Mouse (Mus musculus) embryonic stem cell, embryonic (primary cell): ENCODE results near the gene Oprd1.

Source experiments
- CTCF ChIA-PET, 4 experiments: fragments of 300-600 bp in 2 of 4; fragments of 350-600 bp in 2 of 4; sonication (Branson Sonifier 250); formaldehyde crosslinking; loops; one replicate each; lab custom pipeline; 2022; ENCODE audit warnings: inconsistent platforms in 2 of 4; lab: Charles Lee
- POLR2A ChIA-PET, 4 experiments: fragments of 300-600 bp in 2 of 4; fragments of 350-600 bp in 2 of 4; sonication (Branson Sonifier 250); formaldehyde crosslinking; loops; one replicate each; lab custom pipeline; 2022; ENCODE audit warnings: antibody characterized with exemption in 4 of 4, inconsistent platforms in 1 of 4; lab: Charles Lee

The Oprd1 gene

GRCm38 (mm10) chr4:132154877-132155670 is 10.8 kb upstream of the Oprd1 start:
- POLR2A ChIA-PET, result interaction anchor here in 3 of 4 experiments (0.6 to 2.2 kb wide), 41 partner anchors 10 to 814 kb away, joined by 3 to 11 read pairs (median 3); partner anchors contain the start of genes Srsf4 (in 2 of the 3), Epb41 (in 1 of the 3), Gm10300 (in 1 of the 3) and Rcc1 (in 1 of the 3)
- CTCF ChIA-PET, result interaction anchor here (0.6 to 1.5 kb wide), 22 partner anchors 8 to 669 kb away, joined by 3 to 6 read pairs (median 3); partner anchors contain the start of genes Epb41 (in 1 of the 4) and Gm10300 (in 1 of the 4)

GRCm38 (mm10) chr4:132151673-132152072 is 7.4 kb upstream of the Oprd1 start:
- POLR2A ChIA-PET, result interaction anchor here in 1 of 4 experiments (0.6 kb wide), 1 partner anchor 323 kb away, joined by 4 read pairs; no protein-coding TSS in a partner anchor

GRCm38 (mm10) chr4:132146201-132146600 is 1.9 kb upstream of the Oprd1 start:
- CTCF ChIA-PET, result interaction anchor here in 3 of 4 experiments (0.5 to 2.1 kb wide), 11 partner anchors 9 to 898 kb away, joined by 3 to 10 read pairs (median 4); no protein-coding TSS in a partner anchor
- POLR2A ChIA-PET, result interaction anchor here in 1 of 4 experiments (0.5 to 2.5 kb wide), 4 partner anchors 17 to 141 kb away, joined by 3 to 10 read pairs (median 4); no protein-coding TSS in a partner anchor

More at GRCm38 (mm10) chr4:132151673-132152072, 7.4 kb upstream of the Oprd1 start:
- CTCF ChIA-PET, result interaction anchor here in 2 of 4 experiments (0.6 to 2.2 kb wide), 4 partner anchors 11 to 236 kb away, joined by 3 to 5 read pairs (median 3); no protein-coding TSS in a partner anchor

GRCm38 (mm10) chr4:132145092-132145491 is 806 bp upstream of the Oprd1 start:
- ChIA-PET CTCF (interaction anchor here in 3 of 4 experiments (0.6 to 2.1 kb wide), 10 partner anchors 9 to 303 kb away, joined by 3 to 10 read pairs (median 4); no protein-coding TSS in a partner anchor), POLR2A (interaction anchor here in 3 of 4 experiments (0.5 to 2.5 kb wide), 15 partner anchors 10 to 973 kb away, joined by 3 to 10 read pairs (median 4); partner anchors contain the start of gene Trnau1ap (in 1 of the 3))

GRCm38 (mm10) chr4:132138640-132139039 is 5.6 kb downstream of the Oprd1 start:
- CTCF ChIA-PET, result interaction anchor here in 3 of 4 experiments (0.5 to 2.0 kb wide), 14 partner anchors 10 to 1832 kb away, joined by 3 to 6 read pairs (median 4); no protein-coding TSS in a partner anchor

GRCm38 (mm10) chr4:132137013-132137412 is 7.3 kb downstream of the Oprd1 start:
- CTCF ChIA-PET, result interaction anchor here in 2 of 4 experiments (0.6 to 1.8 kb wide), 5 partner anchors 16 to 641 kb away, joined by 3 to 5 read pairs (median 3); no protein-coding TSS in a partner anchor
- POLR2A ChIA-PET, result interaction anchor here in 3 of 4 experiments (0.5 to 2.4 kb wide), 9 partner anchors 10 to 652 kb away, joined by 3 to 6 read pairs (median 4); no protein-coding TSS in a partner anchor

More at GRCm38 (mm10) chr4:132138640-132139039, 5.6 kb downstream of the Oprd1 start:
- POLR2A ChIA-PET, result interaction anchor here in 2 of 4 experiments (0.5 to 2.4 kb wide), 8 partner anchors 9 to 312 kb away, joined by 3 to 7 read pairs (median 4); no protein-coding TSS in a partner anchor

- ChIA-PET POLR2A (interaction anchor here in 3 of 4 experiments (0.7 to 2.3 kb wide), 20 partner anchors 12 to 261 kb away, joined by 3 to 9 read pairs (median 4); partner anchors contain the start of genes Epb41 (in 2 of the 3), Srsf4 (in 2 of the 3), Gm10300 (in 1 of the 3) and Trnau1ap (in 1 of the 3)), CTCF (interaction anchor here in 2 of 4 experiments (0.6 to 1.3 kb wide), 6 partner anchors 12 to 219 kb away, joined by 3 to 7 read pairs (median 4); partner anchors contain the start of gene Epb41 (in 1 of the 2))
These were observed 10.4 kb downstream of the Oprd1 start for GRCm38 (mm10) chr4:132133920-132134319.

- POLR2A ChIA-PET, result interaction anchor here in 3 of 4 experiments (0.6 to 2.3 kb wide), 21 partner anchors 11 to 297 kb away, joined by 3 to 9 read pairs (median 4); partner anchors contain the start of genes Epb41 (in 2 of the 3), Srsf4 (in 2 of the 3), Gm10300 (in 1 of the 3) and Trnau1ap (in 1 of the 3)
- CTCF ChIA-PET, result interaction anchor here in 2 of 4 experiments (0.6 to 1.3 kb wide), 8 partner anchors 12 to 218 kb away, joined by 3 to 7 read pairs (median 4); partner anchors contain the start of gene Epb41 (in 1 of the 2)
These were observed 10.9 kb downstream of the Oprd1 start for GRCm38 (mm10) chr4:132133381-132133780.

- POLR2A ChIA-PET, result interaction anchor here in 3 of 4 experiments (1.1 to 2.3 kb wide), 11 partner anchors 8 to 259 kb away, joined by 3 to 9 read pairs (median 5); partner anchors contain the start of gene Srsf4 (in 1 of the 3)
These were observed 12.0 kb downstream of the Oprd1 start for GRCm38 (mm10) chr4:132132297-132132696.

GRCm38 (mm10) chr4:132131790-132132189 is 12.5 kb downstream of the Oprd1 start:
- POLR2A ChIA-PET, result interaction anchor here in 3 of 4 experiments (0.6 to 2.3 kb wide), 20 partner anchors 9 to 504 kb away, joined by 3 to 13 read pairs (median 4); partner anchors contain the start of gene Srsf4 (in 1 of the 3)
- CTCF ChIA-PET, result interaction anchor here in 3 of 4 experiments (0.8 to 1.3 kb wide), 3 partner anchors 9 to 11 kb away, joined by 3 read pairs; no protein-coding TSS in a partner anchor

More at GRCm38 (mm10) chr4:132132297-132132696, 12.0 kb downstream of the Oprd1 start:
- CTCF ChIA-PET, result interaction anchor here in 2 of 4 experiments (0.8 to 1.3 kb wide), 3 partner anchors 10 to 46 kb away, joined by 3 read pairs; no protein-coding TSS in a partner anchor

GRCm38 (mm10) chr4:132131116-132131515 is 13.2 kb downstream of the Oprd1 start:
- CTCF ChIA-PET, result interaction anchor here in 2 of 4 experiments (0.7 to 1.1 kb wide), 3 partner anchors 9 to 46 kb away, joined by 3 to 4 read pairs (median 3); no protein-coding TSS in a partner anchor
- POLR2A ChIA-PET, result interaction anchor here in 3 of 4 experiments (0.6 to 2.0 kb wide), 19 partner anchors 10 to 504 kb away, joined by 3 to 13 read pairs (median 5); no protein-coding TSS in a partner anchor

- ChIA-PET POLR2A (interaction anchor here in 3 of 4 experiments (0.6 to 2.0 kb wide), 10 partner anchors 9 to 383 kb away, joined by 3 to 5 read pairs (median 4); no protein-coding TSS in a partner anchor), CTCF (interaction anchor here in 2 of 4 experiments (0.7 to 1.1 kb wide), 3 partner anchors 9 to 47 kb away, joined by 3 to 4 read pairs (median 3); no protein-coding TSS in a partner anchor)
These were observed 13.6 kb downstream of the Oprd1 start for GRCm38 (mm10) chr4:132130645-132131044.

GRCm38 (mm10) chr4:132130134-132130533 is 14.2 kb downstream of the Oprd1 start:
- CTCF ChIA-PET, result no interaction called here
- POLR2A ChIA-PET, result interaction anchor here in 1 of 4 experiments (0.6 to 1.3 kb wide), 2 partner anchors 9 to 262 kb away, joined by 3 to 5 read pairs; no protein-coding TSS in a partner anchor

GRCm38 (mm10) chr4:132128997-132129636 is 15.2 kb downstream of the Oprd1 start:
- CTCF ChIA-PET, result interaction anchor here (0.5 to 1.7 kb wide), 6 partner anchors 9 to 1167 kb away, joined by 3 to 6 read pairs (median 4); no protein-coding TSS in a partner anchor
- POLR2A ChIA-PET, result interaction anchor here in 3 of 4 experiments (0.6 to 3.1 kb wide), 40 partner anchors 9 to 997 kb away, joined by 3 to 18 read pairs (median 4); partner anchors contain the start of genes Srsf4 (in 2 of the 3), Epb41 (in 1 of the 3), Gm10300 (in 1 of the 3) and Taf12 (in 1 of the 3)

- POLR2A ChIA-PET, result interaction anchor here in 2 of 4 experiments (0.6 to 3.1 kb wide), 16 partner anchors 10 to 383 kb away, joined by 3 to 18 read pairs (median 3); partner anchors contain the start of genes Epb41 (in 1 of the 2), Gm10300 (in 1 of the 2), Rab42 (in 1 of the 2) and Sesn2 (in 1 of the 2)
- CTCF ChIA-PET, result interaction anchor here in 2 of 4 experiments (1.0 to 2.3 kb wide), 4 partner anchors 14 to 51 kb away, joined by 3 to 7 read pairs (median 5); no protein-coding TSS in a partner anchor
These were observed 17.2 kb downstream of the Oprd1 start for GRCm38 (mm10) chr4:132127091-132127490.
